Mouse (Mus musculus): ENCODE data around the gene Stt3b.

DNA sequence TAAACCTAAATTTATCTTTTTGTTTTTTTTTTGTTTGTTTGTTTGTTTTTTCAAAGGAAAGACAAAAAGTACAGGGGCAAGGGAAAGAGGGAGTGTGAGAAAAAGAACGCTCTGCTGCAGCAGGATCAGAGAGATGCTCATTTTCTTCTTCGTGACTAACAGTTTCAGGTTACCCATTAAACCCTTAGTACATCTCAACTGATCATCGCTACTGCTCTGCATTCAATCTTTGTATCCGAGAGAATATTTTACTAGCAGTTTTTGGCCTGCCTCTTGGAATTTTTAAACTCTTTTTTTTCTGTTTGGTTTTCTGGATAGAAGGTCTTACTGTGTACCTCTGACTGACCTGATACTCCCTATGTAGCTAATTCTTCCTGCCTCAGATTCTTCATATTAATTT is 25.8 kb downstream of the Stt3b start:
- TF ChIP-seq CTCF (conservative IDR thresholded peaks at IDR 0.05; ENCODE audit: low read length) (no peak), NANOG (IDR thresholded peaks at IDR 0.05; ENCODE audit: borderline replicate concordance, low read length) (no peak)
